Mouse (Mus musculus): ENCODE measurements around the gene Cdc37l1. TPM values are rescaled to one million over a fixed set of nuclear protein-coding genes. Genes with fewer than 3 reads are reported as not detected.

Gene Cdc37l1
- polyA plus RNA-seq, 1 experiment from 2014 or later = 51.7 TPM

GRCm38 (mm10) chr19:29014466-29015055 is 24.4 kb downstream of the Cdc37l1 start:
- Histone ChIP-seq H3K4me3 (ENCODE audit: low read depth, low read length) (no peak overlapping the region), H3K9me3 (ENCODE audit: control insufficient read depth, low read length) (no peaks in the 10 kb centered on the region), H3K36me3 (ENCODE audit: control insufficient read depth, insufficient read depth, low read length) (peaks cover 10% of the 10 kb centered on the region; the same call in 1 of the 2 replicates), H3K9ac (ENCODE audit: low read depth, low read length) (no peak overlapping the region), H3K4me2 (replicated peaks; ENCODE audit: low read depth, low read length) (no peak overlapping the region), H3K27ac (ENCODE audit: low read depth, low read length) (no peak overlapping the region), H3K4me1 (replicated peaks; ENCODE audit: control insufficient read depth, insufficient read depth, low read length) (no peaks in the 10 kb centered on the region), H3K27me3 (ENCODE audit: control insufficient read depth, insufficient read depth, low read length) (no peaks in the 10 kb centered on the region)
- WGBS = 84% methylated on average over 5 of the region's 5 CpGs
- ATAC-seq (ENCODE audit: low FRiP score) (no peak), DNase-seq (ENCODE audit: low spot score) (no peak)

- Histone ChIP-seq H3K4me3 (ENCODE audit: low read depth, low read length) (no peak overlapping the region), H3K4me2 (replicated peaks; ENCODE audit: low read depth, low read length) (no peak overlapping the region), H3K4me1 (replicated peaks; ENCODE audit: control insufficient read depth, insufficient read depth, low read length) (no peaks in the 10 kb centered on the region), H3K27me3 (ENCODE audit: control insufficient read depth, insufficient read depth, low read length) (no peaks in the 10 kb centered on the region), H3K27ac (ENCODE audit: low read depth, low read length) (no peak overlapping the region), H3K9me3 (ENCODE audit: control insufficient read depth, low read length) (no peaks in the 10 kb centered on the region), H3K36me3 (ENCODE audit: control insufficient read depth, insufficient read depth, low read length) (peaks cover 11% of the 10 kb centered on the region; the same call in 1 of the 2 replicates), H3K9ac (ENCODE audit: low read depth, low read length) (no peak overlapping the region)
- WGBS = 88% methylated on average over 8 of the region's 8 CpGs
- ATAC-seq (ENCODE audit: low FRiP score) (no peak), DNase-seq (ENCODE audit: low spot score) (no peak)
These were observed 25.5 kb downstream of the Cdc37l1 start for GRCm38 (mm10) chr19:29015410-29016203.

- Histone ChIP-seq H3K36me3 (ENCODE audit: control insufficient read depth, insufficient read depth, low read length) (peaks cover 9% of the 10 kb centered on the region; the same call in 1 of the 2 replicates), H3K9me3 (ENCODE audit: control insufficient read depth, low read length) (no peaks in the 10 kb centered on the region), H3K9ac (ENCODE audit: low read depth, low read length) (no peak overlapping the region), H3K4me1 (replicated peaks; ENCODE audit: control insufficient read depth, insufficient read depth, low read length) (no peaks in the 10 kb centered on the region), H3K27ac (ENCODE audit: low read depth, low read length) (no peak overlapping the region), H3K27me3 (ENCODE audit: control insufficient read depth, insufficient read depth, low read length) (no peaks in the 10 kb centered on the region), H3K4me3 (ENCODE audit: low read depth, low read length) (no peak overlapping the region), H3K4me2 (replicated peaks; ENCODE audit: low read depth, low read length) (no peak overlapping the region)
- no peak for DNase-seq (ENCODE audit: low spot score)
- 96% methylated on average over 5 of the region's 5 CpGs for WGBS
- ATAC-seq (ENCODE audit: low FRiP score) = no peak
These were observed 26.1 kb downstream of the Cdc37l1 start for GRCm38 (mm10) chr19:29016204-29016765.

- Histone ChIP-seq H3K4me1 (replicated peaks; ENCODE audit: control insufficient read depth, insufficient read depth, low read length) (no peaks in the 10 kb centered on the region), H3K27ac (ENCODE audit: low read depth, low read length) (no peak overlapping the region), H3K4me3 (ENCODE audit: low read depth, low read length) (no peak overlapping the region), H3K9me3 (ENCODE audit: control insufficient read depth, low read length) (no peaks in the 10 kb centered on the region), H3K36me3 (ENCODE audit: control insufficient read depth, insufficient read depth, low read length) (peaks cover 8% of the 10 kb centered on the region; the same call in 1 of the 2 replicates), H3K27me3 (ENCODE audit: control insufficient read depth, insufficient read depth, low read length) (no peaks in the 10 kb centered on the region), H3K4me2 (replicated peaks; ENCODE audit: low read depth, low read length) (no peak overlapping the region), H3K9ac (ENCODE audit: low read depth, low read length) (no peak overlapping the region)
- DNase-seq (ENCODE audit: low spot score) (no peak), ATAC-seq (ENCODE audit: low FRiP score) (no peak)
- WGBS = 86% methylated on average over 5 of the region's 5 CpGs
These were observed 26.6 kb downstream of the Cdc37l1 start for GRCm38 (mm10) chr19:29016786-29017185.

- Histone ChIP-seq H3K4me3 (ENCODE audit: low read depth, low read length) (no peak overlapping the region), H3K4me1 (replicated peaks; ENCODE audit: control insufficient read depth, insufficient read depth, low read length) (no peaks in the 10 kb centered on the region), H3K27me3 (ENCODE audit: control insufficient read depth, insufficient read depth, low read length) (no peaks in the 10 kb centered on the region), H3K9ac (ENCODE audit: low read depth, low read length) (no peak overlapping the region), H3K27ac (ENCODE audit: low read depth, low read length) (no peak overlapping the region), H3K36me3 (ENCODE audit: control insufficient read depth, insufficient read depth, low read length) (peaks cover 12% of the 10 kb centered on the region; the same call in 1 of the 2 replicates), H3K9me3 (ENCODE audit: control insufficient read depth, low read length) (no peaks in the 10 kb centered on the region), H3K4me2 (replicated peaks; ENCODE audit: low read depth, low read length) (no peak overlapping the region)
- ATAC-seq (ENCODE audit: low FRiP score) (no peak), DNase-seq (ENCODE audit: low spot score) (no peak)
- WGBS = 89% methylated on average over 3 of the region's 3 CpGs
These were observed 29.5 kb downstream of the Cdc37l1 start for GRCm38 (mm10) chr19:29019647-29020046.

GRCm38 (mm10) chr19:29021754-29022345 is 31.7 kb downstream of the Cdc37l1 start:
- Histone ChIP-seq H3K9ac (ENCODE audit: low read depth, low read length) (no peak overlapping the region), H3K9me3 (ENCODE audit: control insufficient read depth, low read length) (no peaks in the 10 kb centered on the region), H3K36me3 (ENCODE audit: control insufficient read depth, insufficient read depth, low read length) (peaks cover 17% of the 10 kb centered on the region), H3K27me3 (ENCODE audit: control insufficient read depth, insufficient read depth, low read length) (no peaks in the 10 kb centered on the region), H3K4me2 (replicated peaks; ENCODE audit: low read depth, low read length) (no peak overlapping the region), H3K4me3 (ENCODE audit: low read depth, low read length) (no peak overlapping the region), H3K4me1 (replicated peaks; ENCODE audit: control insufficient read depth, insufficient read depth, low read length) (no peaks in the 10 kb centered on the region), H3K27ac (ENCODE audit: low read depth, low read length) (no peak overlapping the region)
- no peak for ATAC-seq (ENCODE audit: low FRiP score)
- 91% methylated on average over 7 of the region's 7 CpGs for WGBS
- DNase-seq (ENCODE audit: low spot score) = no peak

- Histone ChIP-seq H3K4me1 (replicated peaks; ENCODE audit: control insufficient read depth, insufficient read depth, low read length) (no peaks in the 10 kb centered on the region), H3K27ac (ENCODE audit: low read depth, low read length) (no peak overlapping the region), H3K4me3 (ENCODE audit: low read depth, low read length) (no peak overlapping the region), H3K27me3 (ENCODE audit: control insufficient read depth, insufficient read depth, low read length) (no peaks in the 10 kb centered on the region), H3K9ac (ENCODE audit: low read depth, low read length) (no peak overlapping the region), H3K9me3 (ENCODE audit: control insufficient read depth, low read length) (no peaks in the 10 kb centered on the region), H3K4me2 (replicated peaks; ENCODE audit: low read depth, low read length) (no peak overlapping the region), H3K36me3 (ENCODE audit: control insufficient read depth, insufficient read depth, low read length) (peaks cover 13% of the 10 kb centered on the region)
- no peak for ATAC-seq (ENCODE audit: low FRiP score)
- no peak for DNase-seq (ENCODE audit: low spot score)
- WGBS = 86% methylated on average over 11 of the region's 11 CpGs
These were observed 34.3 kb downstream of the Cdc37l1 start for GRCm38 (mm10) chr19:29024391-29024947.

GRCm38 (mm10) chr19:29031788-29032187 is 41.6 kb downstream of the Cdc37l1 start:
- 96% methylated on average over 3 of the region's 3 CpGs for WGBS
- no peak overlapping the region for H3K4me2 ChIP-seq (replicated peaks; ENCODE audit: low read depth, low read length)
- DNase-seq (ENCODE audit: low spot score) (no peak), ATAC-seq (ENCODE audit: low FRiP score) (no peak)
- no peak overlapping the region for H3K9ac ChIP-seq (ENCODE audit: low read depth, low read length)
- no peak overlapping the region for H3K27ac ChIP-seq (ENCODE audit: low read depth, low read length)
- H3K9me3 ChIP-seq (ENCODE audit: control insufficient read depth, low read length) = no peaks in the 10 kb centered on the region
- H3K36me3 ChIP-seq (ENCODE audit: control insufficient read depth, insufficient read depth, low read length) = no peaks in the 10 kb centered on the region
- no peaks in the 10 kb centered on the region for H3K4me1 ChIP-seq (replicated peaks; ENCODE audit: control insufficient read depth, insufficient read depth, low read length)
- H3K4me3 ChIP-seq (ENCODE audit: low read depth, low read length) = no peak overlapping the region
- no peaks in the 10 kb centered on the region for H3K27me3 ChIP-seq (ENCODE audit: control insufficient read depth, insufficient read depth, low read length)

Data from hindbrain, embryonic 11.5 days (tissue).